Mouse (Mus musculus): ENCODE results near the gene Dicer1. TPM values are rescaled to one million over a fixed set of nuclear protein-coding genes. Genes with fewer than 3 reads are reported as not detected.

Gene Dicer1
- total and polyA plus RNA-seq, 2 experiments from 2014 or later = 28.7 to 38.7 TPM

- Histone ChIP-seq H3K4me2 (ENCODE audit: low read depth) (no peak overlapping the region), H3K9me3 (ENCODE audit: low read length) (no peaks in the 10 kb centered on the region), H3K4me3 (ENCODE audit: low read depth, low read length) (no peak overlapping the region), H3K9ac (no peak overlapping the region), H3K4me1 (ENCODE audit: insufficient read depth) (no peaks in the 10 kb centered on the region), H3K27ac (ENCODE audit: low read depth, low read length) (no peak overlapping the region), H3K36me3 (ENCODE audit: insufficient read depth) (peaks cover 4% of the 10 kb centered on the region; the same call in 1 of the 2 replicates), H3K27me3 (ENCODE audit: insufficient read depth, low read length) (no peaks in the 10 kb centered on the region)
- ATAC-seq (no peak), DNase-seq (no peak)
- TF ChIP-seq CTCF (IDR thresholded peaks at IDR 0.05; ENCODE audit: low read depth) = no peak
- 85% methylated on average over 1 of the region's 1 CpGs for WGBS
Observed at GRCm38 (mm10) chr12:104777603-104778002, 25.9 kb upstream of the Dicer1 start.

- DNase-seq = no peak
- H3K27me3 ChIP-seq (ENCODE audit: insufficient read depth, low read length) = no peaks in the 10 kb centered on the region
- no peak overlapping the region for H3K9ac ChIP-seq
- no peak overlapping the region for H3K4me3 ChIP-seq (ENCODE audit: low read depth, low read length)
- no peak overlapping the region for H3K27ac ChIP-seq (ENCODE audit: low read depth, low read length)
- ATAC-seq = no peak
- no peaks in the 10 kb centered on the region for H3K9me3 ChIP-seq (ENCODE audit: low read length)
- peak; percentile 54 for TF ChIP-seq CTCF (IDR thresholded peaks at IDR 0.05; ENCODE audit: low read depth)
- 82% methylated on average over 2 of the region's 2 CpGs for WGBS
- no peaks in the 10 kb centered on the region for H3K36me3 ChIP-seq (ENCODE audit: insufficient read depth)
- no peaks in the 10 kb centered on the region for H3K4me1 ChIP-seq (ENCODE audit: insufficient read depth)
- H3K4me2 ChIP-seq (ENCODE audit: low read depth) = no peak overlapping the region
Observed at GRCm38 (mm10) chr12:104771941-104772340, 20.2 kb upstream of the Dicer1 start.

GRCm38 (mm10) chr12:104769201-104769785 is 17.5 kb upstream of the Dicer1 start:
- TF ChIP-seq CTCF (IDR thresholded peaks at IDR 0.05; ENCODE audit: low read depth) = no peak
- Histone ChIP-seq H3K36me3 (ENCODE audit: insufficient read depth) (no peaks in the 10 kb centered on the region), H3K4me3 (ENCODE audit: low read depth, low read length) (no peak overlapping the region), H3K9me3 (ENCODE audit: low read length) (no peaks in the 10 kb centered on the region), H3K4me2 (ENCODE audit: low read depth) (no peak overlapping the region), H3K9ac (no peak overlapping the region), H3K27ac (ENCODE audit: low read depth, low read length) (no peak overlapping the region), H3K4me1 (ENCODE audit: insufficient read depth) (no peaks in the 10 kb centered on the region), H3K27me3 (ENCODE audit: insufficient read depth, low read length) (no peaks in the 10 kb centered on the region)
- 35% methylated on average over 10 of the region's 10 CpGs for WGBS
- no peak for ATAC-seq
- no peak for DNase-seq

GRCm38 (mm10) chr12:104767183-104767582 is 15.4 kb upstream of the Dicer1 start:
- Histone ChIP-seq H3K27me3 (ENCODE audit: insufficient read depth, low read length) (no peaks in the 10 kb centered on the region), H3K4me1 (ENCODE audit: insufficient read depth) (no peaks in the 10 kb centered on the region), H3K9ac (no peak overlapping the region), H3K4me3 (ENCODE audit: low read depth, low read length) (no peak overlapping the region), H3K27ac (ENCODE audit: low read depth, low read length) (no peak overlapping the region), H3K4me2 (ENCODE audit: low read depth) (no peak overlapping the region), H3K36me3 (ENCODE audit: insufficient read depth) (no peaks in the 10 kb centered on the region), H3K9me3 (ENCODE audit: low read length) (no peaks in the 10 kb centered on the region)
- WGBS = 90% methylated on average over 4 of the region's 4 CpGs
- TF ChIP-seq CTCF (IDR thresholded peaks at IDR 0.05; ENCODE audit: low read depth) = peak; percentile 27; the same call in 1 of the 2 replicates
- DNase-seq (no peak), ATAC-seq (no peak)

GRCm38 (mm10) chr12:104765761-104766160 is 14.0 kb upstream of the Dicer1 start:
- Histone ChIP-seq H3K9ac (no peak overlapping the region), H3K27me3 (ENCODE audit: insufficient read depth, low read length) (no peaks in the 10 kb centered on the region), H3K4me2 (ENCODE audit: low read depth) (no peak overlapping the region), H3K27ac (ENCODE audit: low read depth, low read length) (no peak overlapping the region), H3K9me3 (ENCODE audit: low read length) (no peaks in the 10 kb centered on the region), H3K36me3 (ENCODE audit: insufficient read depth) (no peaks in the 10 kb centered on the region), H3K4me1 (ENCODE audit: insufficient read depth) (no peaks in the 10 kb centered on the region), H3K4me3 (ENCODE audit: low read depth, low read length) (no peak overlapping the region)
- DNase-seq = no peak
- WGBS = 94% methylated on average over 7 of the region's 7 CpGs
- TF ChIP-seq CTCF (IDR thresholded peaks at IDR 0.05; ENCODE audit: low read depth) = no peak
- no peak for ATAC-seq

- H3K9me3 ChIP-seq (ENCODE audit: low read length) = no peaks in the 10 kb centered on the region
Observed at GRCm38 (mm10) chr12:104765116-104765515, 13.4 kb upstream of the Dicer1 start.

GRCm38 (mm10) chr12:104763918-104764317 is 12.2 kb upstream of the Dicer1 start:
- H3K4me3 ChIP-seq (ENCODE audit: low read depth, low read length) = no peak overlapping the region

More at GRCm38 (mm10) chr12:104765116-104765515, 13.4 kb upstream of the Dicer1 start:
- no peak for ATAC-seq
- H3K4me1 ChIP-seq (ENCODE audit: insufficient read depth) = no peaks in the 10 kb centered on the region
- no peaks in the 10 kb centered on the region for H3K36me3 ChIP-seq (ENCODE audit: insufficient read depth)
- 90% methylated on average over 5 of the region's 5 CpGs for WGBS
- no peak overlapping the region for H3K27ac ChIP-seq (ENCODE audit: low read depth, low read length)
- no peak for DNase-seq
- H3K4me3 ChIP-seq (ENCODE audit: low read depth, low read length) = no peak overlapping the region
- no peak overlapping the region for H3K9ac ChIP-seq
- H3K4me2 ChIP-seq (ENCODE audit: low read depth) = no peak overlapping the region
- no peaks in the 10 kb centered on the region for H3K27me3 ChIP-seq (ENCODE audit: insufficient read depth, low read length)
- TF ChIP-seq CTCF (IDR thresholded peaks at IDR 0.05; ENCODE audit: low read depth) = no peak

More at GRCm38 (mm10) chr12:104763918-104764317, 12.2 kb upstream of the Dicer1 start:
- no peaks in the 10 kb centered on the region for H3K36me3 ChIP-seq (ENCODE audit: insufficient read depth)
- ATAC-seq = no peak
- H3K27me3 ChIP-seq (ENCODE audit: insufficient read depth, low read length) = no peaks in the 10 kb centered on the region
- H3K27ac ChIP-seq (ENCODE audit: low read depth, low read length) = no peak overlapping the region
- WGBS = 27% methylated on average over 6 of the region's 6 CpGs
- no peaks in the 10 kb centered on the region for H3K9me3 ChIP-seq (ENCODE audit: low read length)
- no peaks in the 10 kb centered on the region for H3K4me1 ChIP-seq (ENCODE audit: insufficient read depth)
- TF ChIP-seq CTCF (IDR thresholded peaks at IDR 0.05; ENCODE audit: low read depth) = no peak
- no peak overlapping the region for H3K9ac ChIP-seq
- no peak for DNase-seq
- no peak overlapping the region for H3K4me2 ChIP-seq (ENCODE audit: low read depth)

Data from forebrain, postnatal 0 days (tissue).